Mouse (Mus musculus): ENCODE measurements around the gene Ppp1r35. TPM values are rescaled to one million over a fixed set of nuclear protein-coding genes. Genes with fewer than 3 reads are reported as not detected.

Gene Ppp1r35
- polyA plus RNA-seq, 2 experiments, result 37.6 to 46.8 TPM

DNA sequence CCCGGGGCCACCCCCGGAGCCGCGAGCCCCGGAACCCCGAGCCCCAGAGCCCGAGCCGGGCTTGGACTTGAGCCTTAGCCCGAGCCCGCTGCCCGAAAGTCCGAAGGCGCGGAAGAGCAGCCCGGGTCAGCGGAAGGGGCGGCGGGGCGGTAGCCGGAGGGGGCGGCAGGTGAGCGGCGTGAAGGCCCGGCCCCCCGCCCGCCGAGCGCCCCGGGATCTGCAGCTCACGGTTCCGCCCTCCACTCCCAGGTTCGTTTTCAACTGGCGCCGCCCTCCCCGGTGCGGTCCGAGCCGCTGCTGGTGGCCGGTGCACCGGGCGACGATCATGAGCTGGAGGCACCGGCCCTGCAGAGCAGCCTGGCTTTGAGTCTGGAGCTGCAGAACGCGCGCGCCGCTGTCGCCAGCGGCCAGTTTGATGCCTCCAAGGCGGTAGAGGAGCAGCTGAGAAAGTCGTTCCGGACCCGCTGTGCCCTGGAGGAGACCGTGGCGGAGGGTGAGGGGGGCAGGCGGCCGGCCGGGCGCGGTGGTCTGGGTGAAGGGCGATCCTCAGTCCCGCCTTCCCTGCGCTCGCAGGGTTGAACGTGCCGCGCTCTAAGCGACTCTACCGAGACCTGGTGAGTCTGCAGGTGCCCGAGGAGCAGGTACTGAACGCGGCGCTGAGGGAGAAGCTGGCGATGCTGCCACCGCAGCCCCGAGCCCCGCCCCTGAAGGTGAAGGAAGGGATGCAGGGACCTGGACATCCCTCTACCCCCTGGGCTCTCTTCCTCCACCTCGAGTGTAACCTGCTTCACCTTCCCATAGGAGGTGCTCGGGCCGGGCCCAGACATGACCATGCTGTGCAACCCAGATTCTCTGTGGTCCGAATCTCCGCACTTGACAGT lies 644 bp downstream of the Ppp1r35 start:
- Histone ChIP-seq H3K27ac (replicated peaks; ENCODE audit: low read depth, low read length) (peak overlapping the region; percentile 81), H3K9me3 (ENCODE audit: control insufficient read depth, low read length) (no peaks in the 10 kb centered on the region), H3K36me3 (ENCODE audit: control insufficient read depth, insufficient read depth, low read length) (peaks cover 47% of the 10 kb centered on the region), H3K27me3 (ENCODE audit: control insufficient read depth, insufficient read depth, low read length) (no peaks in the 10 kb centered on the region), H3K4me2 (replicated peaks; ENCODE audit: low read depth, low read length, severe bottlenecking) (peak overlapping the region; percentile 86), H3K9ac (ENCODE audit: low read depth, low read length, severe bottlenecking) (peak overlapping the region; percentile 87), H3K4me1 (ENCODE audit: control insufficient read depth, insufficient read depth, low read length) (peaks cover 33% of the 10 kb centered on the region), H3K4me3 (replicated peaks; ENCODE audit: low read length) (peak overlapping the region; percentile 98)
- DNase-seq (ENCODE audit: low spot score) (no peak), ATAC-seq (ENCODE audit: low FRiP score, low read depth) (peak; percentile 6; the same call in 1 of the 2 replicates)
- TF ChIP-seq POLR2A (IDR thresholded peaks at IDR 0.05; ENCODE audit: borderline replicate concordance, extremely low read depth, insufficient read depth, insufficient read length), result no peak
- under 1% methylated on average over 40 of the region's 83 CpGs for WGBS

DNA sequence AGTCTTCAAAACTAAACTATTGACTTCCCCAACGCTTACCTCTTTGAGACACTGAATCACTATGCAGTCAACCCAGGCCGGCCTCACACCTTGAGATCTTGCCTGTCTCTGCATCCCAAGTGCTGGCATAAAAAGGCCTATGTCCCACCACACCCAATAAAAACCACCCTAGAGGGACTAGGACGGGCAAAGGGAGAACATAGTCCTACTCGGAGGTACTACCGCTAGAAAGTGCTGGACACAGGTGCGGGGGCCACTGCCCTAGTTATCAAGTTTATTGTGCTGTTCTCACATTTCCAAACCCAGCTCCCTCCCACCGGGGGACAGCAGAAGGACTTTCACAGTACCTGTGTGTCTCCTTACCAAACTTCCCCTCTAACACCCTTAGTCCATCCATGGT lies 3.0 kb downstream of the Ppp1r35 start:
- no peak overlapping the region for H3K4me2 ChIP-seq (replicated peaks; ENCODE audit: low read depth, low read length, severe bottlenecking)
- no peaks in the 10 kb centered on the region for H3K9me3 ChIP-seq (ENCODE audit: control insufficient read depth, low read length)
- no peak for DNase-seq (ENCODE audit: low spot score)
- no peak overlapping the region for H3K27ac ChIP-seq (replicated peaks; ENCODE audit: low read depth, low read length)
- H3K4me1 ChIP-seq (ENCODE audit: control insufficient read depth, insufficient read depth, low read length), result peaks cover 36% of the 10 kb centered on the region
- no peak for TF ChIP-seq POLR2A (IDR thresholded peaks at IDR 0.05; ENCODE audit: borderline replicate concordance, extremely low read depth, insufficient read depth, insufficient read length)
- H3K36me3 ChIP-seq (ENCODE audit: control insufficient read depth, insufficient read depth, low read length), result peaks cover 53% of the 10 kb centered on the region
- no peaks in the 10 kb centered on the region for H3K27me3 ChIP-seq (ENCODE audit: control insufficient read depth, insufficient read depth, low read length)
- ATAC-seq (ENCODE audit: low FRiP score, low read depth), result no peak
- no peak overlapping the region for H3K9ac ChIP-seq (ENCODE audit: low read depth, low read length, severe bottlenecking)
- H3K4me3 ChIP-seq (replicated peaks; ENCODE audit: low read length), result no peak overlapping the region
- 88% methylated on average over 7 of the region's 7 CpGs for WGBS

DNA sequence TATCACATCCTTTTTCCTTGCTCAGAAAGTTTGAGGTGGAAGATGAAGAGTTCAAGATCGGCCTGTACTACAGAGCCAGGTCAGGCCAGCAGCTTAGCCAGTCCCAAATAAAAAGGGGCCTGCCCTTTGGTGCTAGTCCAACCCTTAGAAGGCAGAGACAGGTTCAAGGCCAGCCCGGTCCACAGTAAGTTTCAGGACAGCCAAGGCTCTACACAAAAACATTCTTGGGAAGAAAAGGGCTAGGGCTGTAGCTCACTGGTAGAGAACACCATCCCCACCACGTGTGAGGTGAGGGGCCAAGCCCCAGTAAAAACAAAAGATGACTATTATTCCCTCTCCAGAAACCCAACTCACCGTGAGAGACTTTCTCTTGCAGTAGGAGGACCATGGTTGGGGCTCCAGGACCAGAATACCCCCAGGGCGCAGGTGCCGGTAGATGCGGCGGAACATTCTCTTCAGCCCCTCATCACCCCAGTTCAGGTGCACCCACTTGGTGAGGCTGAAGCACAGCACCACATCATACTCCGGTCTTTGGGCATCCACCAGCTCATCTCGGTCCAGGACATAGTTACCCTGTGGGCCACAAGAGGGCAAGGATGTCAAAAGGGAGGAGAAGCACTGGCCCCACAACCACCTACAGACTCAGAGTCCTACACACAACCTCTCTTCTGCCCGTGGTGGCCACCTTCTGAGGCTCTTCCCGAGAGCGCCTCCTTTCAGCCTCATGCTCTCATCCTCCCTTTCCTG lies 4.3 kb downstream of the Ppp1r35 start:
- no peak for TF ChIP-seq POLR2A (IDR thresholded peaks at IDR 0.05; ENCODE audit: borderline replicate concordance, extremely low read depth, insufficient read depth, insufficient read length)
- Histone ChIP-seq H3K4me2 (replicated peaks; ENCODE audit: low read depth, low read length, severe bottlenecking) (peak overlapping the region; percentile 83), H3K27ac (replicated peaks; ENCODE audit: low read depth, low read length) (no peak overlapping the region), H3K4me1 (ENCODE audit: control insufficient read depth, insufficient read depth, low read length) (peaks cover 39% of the 10 kb centered on the region), H3K36me3 (ENCODE audit: control insufficient read depth, insufficient read depth, low read length) (peaks cover 53% of the 10 kb centered on the region), H3K4me3 (replicated peaks; ENCODE audit: low read length) (0 out of 2 replicates have a peak overlapping the region, but pooled peaks have one; percentile 2), H3K9ac (ENCODE audit: low read depth, low read length, severe bottlenecking) (peak overlapping the region; percentile 38), H3K27me3 (ENCODE audit: control insufficient read depth, insufficient read depth, low read length) (no peaks in the 10 kb centered on the region), H3K9me3 (ENCODE audit: control insufficient read depth, low read length) (no peaks in the 10 kb centered on the region)
- 81% methylated on average over 13 of the region's 13 CpGs for WGBS
- DNase-seq (ENCODE audit: low spot score) (no peak), ATAC-seq (ENCODE audit: low FRiP score, low read depth) (no peak)

DNA sequence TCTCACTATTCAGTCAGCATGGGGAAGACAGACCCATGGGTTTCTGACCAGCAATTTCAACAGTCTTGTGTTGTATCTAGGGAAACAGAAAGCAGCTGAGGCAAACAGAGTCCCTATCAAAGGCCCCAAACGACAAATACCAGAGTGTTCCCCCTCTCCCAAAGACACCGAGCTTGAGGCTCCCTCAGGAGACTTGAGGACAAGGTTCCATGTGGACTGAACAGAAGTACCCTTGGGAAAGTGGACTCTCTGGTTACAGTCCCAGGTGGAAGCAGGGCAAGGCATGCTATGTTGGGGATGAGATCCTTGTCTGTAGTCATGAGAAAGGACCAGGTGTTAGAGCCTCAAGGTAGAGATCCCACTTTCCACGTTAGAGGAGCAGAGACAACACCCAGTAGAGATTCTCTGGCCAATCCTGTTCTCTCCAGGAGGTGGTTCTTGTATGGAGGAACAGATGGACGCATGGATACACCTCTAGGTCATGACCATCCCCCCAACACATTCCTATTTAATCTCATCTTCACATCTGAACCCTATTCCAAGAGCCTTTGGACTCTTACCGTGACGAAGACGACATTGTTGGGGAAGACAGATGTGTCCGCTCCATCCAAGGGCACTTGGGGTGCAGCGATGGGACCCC lies 5.4 kb downstream of the Ppp1r35 start:
- Histone ChIP-seq H3K4me2 (replicated peaks; ENCODE audit: low read depth, low read length, severe bottlenecking) (peak overlapping the region; percentile 83), H3K9ac (ENCODE audit: low read depth, low read length, severe bottlenecking) (peak overlapping the region; percentile 38), H3K36me3 (ENCODE audit: control insufficient read depth, insufficient read depth, low read length) (peaks cover 53% of the 10 kb centered on the region), H3K4me3 (replicated peaks; ENCODE audit: low read length) (peak overlapping the region; percentile 87), H3K9me3 (ENCODE audit: control insufficient read depth, low read length) (no peaks in the 10 kb centered on the region), H3K27ac (replicated peaks; ENCODE audit: low read depth, low read length) (no peak overlapping the region), H3K4me1 (ENCODE audit: control insufficient read depth, insufficient read depth, low read length) (peaks cover 42% of the 10 kb centered on the region), H3K27me3 (ENCODE audit: control insufficient read depth, insufficient read depth, low read length) (no peaks in the 10 kb centered on the region)
- TF ChIP-seq POLR2A (IDR thresholded peaks at IDR 0.05; ENCODE audit: borderline replicate concordance, extremely low read depth, insufficient read depth, insufficient read length), result no peak
- no peak for ATAC-seq (ENCODE audit: low FRiP score, low read depth)
- 72% methylated on average over 9 of the region's 9 CpGs for WGBS
- DNase-seq (ENCODE audit: low spot score), result no peak

DNA sequence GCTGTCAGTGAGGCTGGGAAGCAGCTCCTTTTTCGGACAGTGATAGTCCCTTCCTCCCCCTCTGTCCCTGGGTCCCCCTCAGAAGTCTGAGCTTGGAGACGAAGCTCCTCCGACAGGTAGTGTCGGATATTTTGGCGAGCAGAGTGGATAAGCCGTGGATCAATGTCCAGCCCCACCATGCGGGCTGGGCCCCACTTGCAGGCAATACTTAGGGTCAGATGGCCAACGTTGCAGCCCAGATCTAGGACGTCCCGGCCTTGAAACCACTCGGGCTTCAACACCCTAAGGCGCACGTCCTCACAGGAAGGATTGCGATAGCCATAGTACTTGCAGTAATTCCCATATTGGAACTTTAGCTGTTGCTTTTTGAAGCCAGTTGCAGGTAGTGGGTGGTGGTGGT lies 5.9 kb downstream of the Ppp1r35 start:
- Histone ChIP-seq H3K4me3 (replicated peaks; ENCODE audit: low read length) (peak overlapping the region; percentile 87), H3K9ac (ENCODE audit: low read depth, low read length, severe bottlenecking) (peak overlapping the region; percentile 83), H3K9me3 (ENCODE audit: control insufficient read depth, low read length) (no peaks in the 10 kb centered on the region), H3K27me3 (ENCODE audit: control insufficient read depth, insufficient read depth, low read length) (no peaks in the 10 kb centered on the region), H3K4me2 (replicated peaks; ENCODE audit: low read depth, low read length, severe bottlenecking) (peak overlapping the region; percentile 83), H3K36me3 (ENCODE audit: control insufficient read depth, insufficient read depth, low read length) (peaks cover 53% of the 10 kb centered on the region), H3K4me1 (ENCODE audit: control insufficient read depth, insufficient read depth, low read length) (peaks cover 40% of the 10 kb centered on the region), H3K27ac (replicated peaks; ENCODE audit: low read depth, low read length) (no peak overlapping the region)
- ATAC-seq (ENCODE audit: low FRiP score, low read depth), result no peak
- WGBS, result 83% methylated on average over 14 of the region's 14 CpGs
- DNase-seq (ENCODE audit: low spot score), result no peak
- TF ChIP-seq POLR2A (IDR thresholded peaks at IDR 0.05; ENCODE audit: borderline replicate concordance, extremely low read depth, insufficient read depth, insufficient read length), result no peak
